Mouse (Mus musculus): ENCODE results near the gene Fam43a. TPM values are rescaled to one million over a fixed set of nuclear protein-coding genes. Genes with fewer than 3 reads are reported as not detected.

The Fam43a gene
- polyA plus RNA-seq (2012; rRNA removed) = 14.3 and 18.3 TPM in 2 replicates
- polyA plus RNA-seq (2014; fragmentation: Nextera tagmentation; extraction: Ambion mirVana) = 8.0 and 9.1 TPM in 2 replicates

DNA sequence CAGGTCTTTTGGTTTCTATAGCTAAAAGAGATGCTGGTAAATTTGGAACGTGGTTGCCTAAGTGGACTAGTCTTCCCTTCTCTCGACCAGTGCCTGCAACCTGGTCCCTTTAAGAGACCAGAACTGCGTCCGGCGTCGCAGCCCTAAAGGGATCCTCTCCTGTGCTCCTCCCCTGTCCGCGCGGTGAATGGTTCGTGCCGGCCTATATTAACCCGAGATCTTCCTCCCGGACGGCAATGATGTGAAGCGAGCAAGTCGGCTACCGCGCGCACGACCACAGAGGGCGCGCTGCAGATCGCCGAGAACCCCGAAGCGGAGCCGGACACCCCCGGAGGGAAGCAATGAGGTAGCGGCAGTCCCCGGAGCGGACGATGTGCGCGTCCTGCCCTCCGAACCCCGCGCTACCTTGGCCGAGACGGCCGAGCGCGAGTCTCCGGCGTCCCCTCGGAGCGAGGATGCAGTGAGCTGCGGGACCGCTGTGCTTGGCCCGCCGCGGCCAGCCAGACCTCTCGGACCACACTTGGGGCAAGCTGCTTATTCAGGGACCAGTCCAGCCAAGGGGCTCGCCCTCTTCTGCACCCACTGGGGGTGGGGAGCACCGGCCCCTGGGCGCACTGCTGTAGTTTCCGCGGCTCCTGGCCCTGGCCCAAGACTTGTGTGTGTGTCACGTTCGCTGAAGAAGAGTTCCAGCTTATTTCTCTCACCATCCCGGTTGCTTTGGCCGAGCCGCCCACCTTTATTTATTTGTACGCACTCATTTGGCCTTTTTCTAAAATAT lies at the start of gene Fam43a:
Gene Fam43a (plus strand): TSS at position 233 of the 778 bp plus-strand sequence.
- peak within 1 kb of the TSS; percentile 62 for H3K4me3 ChIP-seq (replicated peaks; ENCODE audit: low read length)
- ATAC-seq (ENCODE audit: low FRiP score, low read depth) = peak; percentile 80
- H3K9me3 ChIP-seq (ENCODE audit: control insufficient read depth, low read length) = no peaks in the 10 kb centered on the region
- H3K36me3 ChIP-seq (ENCODE audit: control insufficient read depth, insufficient read depth, low read length) = no peaks in the 10 kb centered on the region
- under 1% methylated on average over 58 of the region's 63 CpGs for WGBS
- peak within 1 kb of the TSS; percentile 56; the same call in 1 of the 2 replicates for H3K27ac ChIP-seq (replicated peaks; ENCODE audit: low read depth, low read length)
- peak within 1 kb of the TSS; percentile 84 for H3K4me2 ChIP-seq (replicated peaks; ENCODE audit: low read depth, low read length, severe bottlenecking)
- peak within 1 kb of the TSS; percentile 62 for H3K9ac ChIP-seq (ENCODE audit: low read depth, low read length, severe bottlenecking)
- H3K4me1 ChIP-seq (ENCODE audit: control insufficient read depth, insufficient read depth, low read length) = peaks cover 27% of the 10 kb centered on the region
- 0 out of 2 replicates have a peak, but pooled peaks have one; percentile 53 for TF ChIP-seq POLR2A (IDR thresholded peaks at IDR 0.05; ENCODE audit: borderline replicate concordance, extremely low read depth, insufficient read depth, insufficient read length)
- peaks cover 23% of the 10 kb centered on the region for H3K27me3 ChIP-seq (ENCODE audit: control insufficient read depth, insufficient read depth, low read length)
- peak; percentile 85 for DNase-seq (ENCODE audit: low spot score)

DNA sequence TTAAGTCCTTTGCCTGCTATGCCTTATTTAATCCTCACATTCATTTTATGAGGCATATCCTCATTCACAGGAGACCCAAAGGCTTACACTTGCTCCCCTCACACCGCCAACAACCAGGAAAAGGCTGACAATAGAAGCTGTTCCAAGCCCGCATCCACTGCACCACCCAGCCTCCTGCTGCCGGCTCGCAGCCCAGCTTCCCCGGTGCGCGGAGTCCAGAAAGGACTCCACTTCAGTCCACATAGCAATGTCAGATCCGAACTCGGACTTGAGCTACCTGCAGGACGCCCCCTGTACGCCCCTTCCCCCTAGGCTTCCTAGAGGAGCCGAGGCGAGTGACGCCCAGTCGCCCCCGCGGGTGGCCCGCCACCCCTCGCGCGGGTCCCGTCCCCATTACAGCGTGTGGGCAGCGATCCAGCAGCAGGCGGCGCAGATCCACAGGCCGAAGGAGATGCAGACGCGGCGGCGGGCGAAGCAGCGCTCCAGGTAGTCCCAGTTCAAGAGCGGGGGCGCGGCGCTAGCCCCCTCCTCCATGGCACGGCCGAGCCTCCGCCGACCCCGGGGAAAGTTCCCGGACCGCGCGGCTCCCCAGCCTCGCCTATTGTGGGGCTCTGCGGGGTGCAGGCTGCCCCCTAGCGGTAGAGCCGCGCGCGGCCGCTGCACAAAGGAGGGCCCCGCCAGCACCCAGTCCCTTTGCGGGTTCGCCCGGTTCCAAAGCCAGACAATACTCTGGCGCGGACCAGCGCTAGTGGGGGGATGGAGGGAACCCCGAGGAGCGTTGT lies 49.4 kb upstream of the Fam43a start:
- peak; percentile 94 for ATAC-seq (ENCODE audit: low FRiP score, low read depth)

DNA sequence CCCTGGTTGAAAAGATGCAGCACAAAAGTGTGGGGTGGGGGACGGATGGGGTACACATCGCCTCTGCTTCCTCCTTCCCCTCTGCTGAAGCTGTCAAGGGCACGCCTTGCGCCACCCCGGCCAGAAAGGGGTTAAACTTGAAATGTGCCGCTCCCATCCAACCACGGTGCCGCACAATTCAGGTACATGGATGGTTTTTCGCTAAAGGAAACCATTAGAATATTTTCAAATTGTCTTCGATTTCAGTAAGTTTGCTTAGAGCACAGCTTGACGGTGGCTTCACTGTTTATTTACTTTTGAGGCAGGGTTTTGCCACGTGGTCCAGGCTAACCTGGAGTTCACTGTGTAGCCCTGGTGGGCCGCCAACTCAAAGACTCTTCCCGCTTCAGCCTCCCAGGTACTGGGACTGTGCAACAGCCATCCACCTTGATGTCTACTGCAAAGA lies 48.8 kb upstream of the Fam43a start, which contains the start of gene Tmem44:
Gene Tmem44 (minus strand): TSS at position 95 of the 445 bp plus-strand sequence.
- 6% methylated on average over 14 of the region's 14 CpGs for WGBS
- Histone ChIP-seq H3K9me3 (ENCODE audit: control insufficient read depth, low read length) (peaks cover 12% of the 10 kb centered on the region), H3K4me2 (replicated peaks; ENCODE audit: low read depth, low read length, severe bottlenecking) (peak within 1 kb of the TSS; percentile 78), H3K27me3 (ENCODE audit: control insufficient read depth, insufficient read depth, low read length) (no peaks in the 10 kb centered on the region), H3K36me3 (ENCODE audit: control insufficient read depth, insufficient read depth, low read length) (0 out of 2 replicates have a peak, but pooled peaks cover 9% of the 10 kb centered on the region), H3K4me1 (ENCODE audit: control insufficient read depth, insufficient read depth, low read length) (peaks cover 12% of the 10 kb centered on the region; the same call in 1 of the 2 replicates), H3K9ac (ENCODE audit: low read depth, low read length, severe bottlenecking) (peak within 1 kb of the TSS; percentile 85), H3K4me3 (replicated peaks; ENCODE audit: low read length) (peak within 1 kb of the TSS; percentile 64), H3K27ac (replicated peaks; ENCODE audit: low read depth, low read length) (peak within 1 kb of the TSS; percentile 50; the same call in 1 of the 2 replicates)
- ATAC-seq (ENCODE audit: low FRiP score, low read depth) (peak; percentile 66), DNase-seq (ENCODE audit: low spot score) (no peak)
- no peak for TF ChIP-seq POLR2A (IDR thresholded peaks at IDR 0.05; ENCODE audit: borderline replicate concordance, extremely low read depth, insufficient read depth, insufficient read length)

More for the DNA sequence above, 49.4 kb upstream of the Fam43a start:
- Histone ChIP-seq H3K4me1 (ENCODE audit: control insufficient read depth, insufficient read depth, low read length) (peaks cover 12% of the 10 kb centered on the region; the same call in 1 of the 2 replicates), H3K9ac (ENCODE audit: low read depth, low read length, severe bottlenecking) (peak overlapping the region; percentile 85), H3K27ac (replicated peaks; ENCODE audit: low read depth, low read length) (peak overlapping the region; percentile 50; the same call in 1 of the 2 replicates), H3K4me2 (replicated peaks; ENCODE audit: low read depth, low read length, severe bottlenecking) (peak overlapping the region; percentile 78), H3K4me3 (replicated peaks; ENCODE audit: low read length) (peak overlapping the region; percentile 64), H3K27me3 (ENCODE audit: control insufficient read depth, insufficient read depth, low read length) (no peaks in the 10 kb centered on the region), H3K9me3 (ENCODE audit: control insufficient read depth, low read length) (peaks cover 10% of the 10 kb centered on the region), H3K36me3 (ENCODE audit: control insufficient read depth, insufficient read depth, low read length) (peaks cover 12% of the 10 kb centered on the region; the same call in 1 of the 2 replicates)
- peak; percentile 78; the same call in 1 of the 2 replicates for TF ChIP-seq POLR2A (IDR thresholded peaks at IDR 0.05; ENCODE audit: borderline replicate concordance, extremely low read depth, insufficient read depth, insufficient read length)
- DNase-seq (ENCODE audit: low spot score) = peak; percentile 58
- WGBS = under 1% methylated on average over 44 of the region's 63 CpGs

DNA sequence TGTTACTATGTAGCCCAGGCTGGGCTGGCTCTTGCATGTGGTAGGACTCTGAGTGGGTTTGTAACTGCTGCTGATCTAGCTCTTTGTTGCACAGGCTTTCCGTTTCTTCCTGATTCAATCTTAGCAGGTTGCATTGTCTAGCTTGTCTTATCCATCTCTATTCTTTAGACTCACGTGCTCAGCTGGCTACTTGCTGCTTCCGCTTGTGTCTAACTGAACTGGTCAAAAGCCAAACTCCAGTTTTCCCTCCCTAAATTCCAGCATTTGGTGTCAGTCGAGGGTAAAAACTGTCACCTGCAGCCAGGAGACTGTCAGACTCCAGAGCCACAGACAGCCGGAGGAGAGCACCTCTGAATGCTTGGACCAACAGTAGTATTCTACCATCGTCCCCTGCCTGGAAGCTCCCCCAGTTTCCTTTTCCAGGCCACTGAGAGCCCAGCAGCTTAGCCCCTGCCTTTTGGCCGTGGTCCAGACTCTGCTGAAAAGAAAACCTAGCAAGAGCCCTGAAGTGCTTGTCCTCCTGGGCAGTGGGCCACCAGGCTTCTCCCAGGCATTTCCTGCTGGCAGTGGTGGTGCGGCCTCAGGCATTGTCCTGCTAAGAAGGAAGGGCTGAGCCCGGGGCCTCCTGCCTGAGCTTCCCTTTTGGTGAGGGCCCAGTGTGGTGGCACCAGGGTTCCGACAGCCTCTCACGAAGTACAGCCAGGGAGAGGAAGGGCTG lies 46.7 kb upstream of the Fam43a start:
- no peak overlapping the region for H3K4me2 ChIP-seq (replicated peaks; ENCODE audit: low read depth, low read length, severe bottlenecking)
- TF ChIP-seq POLR2A (IDR thresholded peaks at IDR 0.05; ENCODE audit: borderline replicate concordance, extremely low read depth, insufficient read depth, insufficient read length) = no peak

More for the DNA sequence above, 46.7 kb upstream of the Fam43a start:
- H3K36me3 ChIP-seq (ENCODE audit: control insufficient read depth, insufficient read depth, low read length) = peaks cover 8% of the 10 kb centered on the region; the same call in 1 of the 2 replicates
- ATAC-seq (ENCODE audit: low FRiP score, low read depth) (no peak), DNase-seq (ENCODE audit: low spot score) (peak; percentile 64)
- WGBS = 41% methylated on average over 11 of the region's 11 CpGs
- no peak overlapping the region; the same call in 1 of the 2 replicates for H3K9ac ChIP-seq (ENCODE audit: low read depth, low read length, severe bottlenecking)
- H3K9me3 ChIP-seq (ENCODE audit: control insufficient read depth, low read length) = peaks cover 21% of the 10 kb centered on the region
- no peaks in the 10 kb centered on the region for H3K27me3 ChIP-seq (ENCODE audit: control insufficient read depth, insufficient read depth, low read length)
- H3K4me1 ChIP-seq (ENCODE audit: control insufficient read depth, insufficient read depth, low read length) = peaks cover 12% of the 10 kb centered on the region; the same call in 1 of the 2 replicates
- H3K27ac ChIP-seq (replicated peaks; ENCODE audit: low read depth, low read length) = peak overlapping the region; percentile 73
- H3K4me3 ChIP-seq (replicated peaks; ENCODE audit: low read length) = no peak overlapping the region
